ENCODE assay signal across 8 mouse cellular contexts in genomic region chr2:129199328-129200085, GRCm38 (mm10). TPM values are rescaled to one million over a fixed set of nuclear protein-coding genes. Genes with fewer than 3 reads are reported as not detected.
DNase-seq lines count a peak whose midpoint lies in the region; ATAC-seq and TF ChIP-seq lines count a peak whose summit lies in the region.

No protein-coding gene starts in this region.

- TF ChIP-seq RAD21 in CH12.LX (IDR thresholded peaks at IDR 0.05; ENCODE audit: low read depth, low read length): no peak

- intact Hi-C loops in heart, postnatal 25 days (cut with DNase I): loop anchor here (1.0 to 5.0 kb wide), 2 partner anchors 70 to 252 kb away; partner anchors contain the start of gene Chchd5

- no peak for TF ChIP-seq EP300 in CH12.LX (IDR thresholded peaks at IDR 0.05; ENCODE audit: low read length)

- no peak overlapping the region for H3K27ac ChIP-seq in CH12.LX (ENCODE audit: insufficient read depth, low read depth)
- H3K27ac ChIP-seq in heart, embryonic 16.5 days (ENCODE audit: low read length): peak overlapping the region; percentile 90
- H3K27ac ChIP-seq in liver, adult 2 months (replicated peaks; ENCODE audit: insufficient read depth, low read depth, low read length): no peak overlapping the region

- peaks cover 19 to 47% of the 10 kb centered on the region in 2 experiments for H3K36me3 ChIP-seq in CH12.LX (replicated peaks in 1 of 2; ENCODE audit: control insufficient read depth in 1 of 2, insufficient read depth in 1 of 2, low read length in 1 of 2)
- H3K36me3 ChIP-seq in heart, embryonic 16.5 days (ENCODE audit: control insufficient read depth, insufficient read depth): peaks cover 26% of the 10 kb centered on the region
- peaks cover 42% of the 10 kb centered on the region for H3K36me3 ChIP-seq in liver, adult 2 months (ENCODE audit: control insufficient read depth, insufficient read depth, low read length)

- peak overlapping the region; percentile 86 for H3K9ac ChIP-seq in CH12.LX (ENCODE audit: insufficient read depth, low read depth)
- H3K9ac ChIP-seq in heart, embryonic 16.5 days (ENCODE audit: low read length): peak overlapping the region; percentile 97
- peak overlapping the region; percentile 71 for H3K9ac ChIP-seq in liver, adult 2 months (ENCODE audit: low read depth, low read length)

- in situ Hi-C loops in CH12.LX (cut with MboI; ENCODE audit: low pct_ligation_motif_present, low pct_unique_long_range_greater_than_20kb, low sequenced_read_pairs): no loop called here

- H3K9me3 ChIP-seq in CH12.LX (replicated peaks; ENCODE audit: low read length): no peaks in the 10 kb centered on the region
- no peaks in the 10 kb centered on the region for H3K9me3 ChIP-seq in heart, embryonic 16.5 days (replicated peaks; ENCODE audit: control insufficient read depth, low read length)

- dilution Hi-C loops in CH12.LX (cut with MboI; ENCODE audit: extremely low pct_ligation_motif_present, extremely low pct_unique_long_range_greater_than_20kb, low sequenced_read_pairs): no loop called here

- no peak for ATAC-seq in heart, embryonic 16.5 days (replicated peaks; ENCODE audit: extremely low read depth, insufficient read depth, low FRiP score)

- TF ChIP-seq CTCF in CH12.LX (conservative IDR thresholded peaks at IDR 0.05 in 1 of 2, IDR thresholded peaks at IDR 0.05 in 1 of 2; ENCODE audit: low read depth in 2 of 2, low read length in 2 of 2): no peak
- no peak for TF ChIP-seq CTCF in liver, adult 2 months (IDR thresholded peaks at IDR 0.05; ENCODE audit: low read depth, low read length)

- no peaks in the 10 kb centered on the region for H3K27me3 ChIP-seq in CH12.LX (replicated peaks)
- H3K27me3 ChIP-seq in heart, embryonic 16.5 days (ENCODE audit: control insufficient read depth, insufficient read depth, low read length): no peaks in the 10 kb centered on the region
- no peaks in the 10 kb centered on the region for H3K27me3 ChIP-seq in liver, adult 2 months (ENCODE audit: control insufficient read depth, insufficient read depth, low read length)

- peak overlapping the region; percentile 36 to 77 (median 49) for H3K4me3 ChIP-seq in CH12.LX (replicated peaks in 1 of 3; ENCODE audit: low read depth in 2 of 3, low read length in 2 of 3, poor library complexity in 1 of 3)
- H3K4me3 ChIP-seq in heart, embryonic 16.5 days (ENCODE audit: low read length): peak overlapping the region; percentile 93
- H3K4me3 ChIP-seq in liver, adult 2 months (ENCODE audit: insufficient read depth, low read depth, low read length): peak overlapping the region; percentile 87

- DNase-seq in heart, adult 11 months: peak; percentile 91
- no peak for DNase-seq in heart, postnatal 25 days (ENCODE audit: low spot score)
- no peak for DNase-seq in CH12.LX (ENCODE audit: extremely low read depth)
- DNase-seq in cerebellum, postnatal 25 days: peak; percentile 50 to 55
- no peak for DNase-seq in liver, adult 2 months (ENCODE audit: extremely low read depth, low read depth, low spot score)
- peak; percentile 49 to 55 for DNase-seq in right cerebral cortex, postnatal 10 days (ENCODE audit: low spot score in 2 of 2)
- no peak for DNase-seq in urinary bladder, postnatal 4 days (ENCODE audit: low spot score in 2 of 2)

- WGBS in heart, embryonic 16.5 days: 22% methylated on average over 29 of the region's 31 CpGs
- WGBS in liver, adult 2 months: 40% methylated on average over 30 of the region's 31 CpGs

- no peaks in the 10 kb centered on the region for H3K79me2 ChIP-seq in CH12.LX (replicated peaks; ENCODE audit: control insufficient read depth, extremely low read depth, insufficient read depth, poor library complexity, severe bottlenecking)
- peaks cover 7% of the 10 kb centered on the region; the same call in 1 of the 2 replicates for H3K79me2 ChIP-seq in liver, adult 2 months (ENCODE audit: control insufficient read depth, insufficient read depth, low read length)

- peaks cover 5 to 36% of the 10 kb centered on the region in 2 experiments for H3K4me1 ChIP-seq in CH12.LX (ENCODE audit: control insufficient read depth in 1 of 2, insufficient read depth in 2 of 2)
- peaks cover 18% of the 10 kb centered on the region for H3K4me1 ChIP-seq in heart, embryonic 16.5 days (ENCODE audit: control insufficient read depth, insufficient read depth, low read length)
- H3K4me1 ChIP-seq in liver, adult 2 months (ENCODE audit: control insufficient read depth, insufficient read depth, low read length): peaks cover 9% of the 10 kb centered on the region

- no peak for TF ChIP-seq POLR2A in CH12.LX (IDR thresholded peaks at IDR 0.05; ENCODE audit: low read depth, low read length)
- TF ChIP-seq POLR2A in liver, adult 2 months (IDR thresholded peaks at IDR 0.05; ENCODE audit: extremely low read depth, insufficient read depth, low read length): no peak

- peak overlapping the region; percentile 77 for H3K4me2 ChIP-seq in CH12.LX (ENCODE audit: insufficient read depth, low read depth, poor library complexity, severe bottlenecking)
- peak overlapping the region; percentile 77 for H3K4me2 ChIP-seq in heart, embryonic 16.5 days (ENCODE audit: low read depth, low read length)

TF ChIP-seq in CH12.LX, 34 proteins besides CTCF, POLR2A, EP300 and RAD21:
- TF ChIP-seq SIN3A (IDR thresholded peaks at IDR 0.05; ENCODE audit: low read length) (no peak), ELF1 (IDR thresholded peaks at IDR 0.05; ENCODE audit: low read depth, low read length) (no peak), JUN (IDR thresholded peaks at IDR 0.05; ENCODE audit: insufficient read depth, low read depth, low read length) (no peak), BHLHE40 (IDR thresholded peaks at IDR 0.05; ENCODE audit: low read depth, low read length) (no peak), ZMIZ1 (IDR thresholded peaks at IDR 0.05; ENCODE audit: low read depth, low read length) (no peak)

RNA-seq across cellular contexts. Expression of gene Slc20a1, which starts 0.9 kb away (rescaled TPM):
- 10 to 100 TPM; 11.3 to 12.4 TPM for total RNA-seq in heart, postnatal 25 days (2021)
- 43.1 and 47.2 TPM in 2 replicates for total RNA-seq in CH12.LX (2012; rRNA removed)
- 72.1 and 77.3 TPM in 2 replicates for total RNA-seq in CH12.LX (2014; rRNA removed)
- 78.2 and 95.1 TPM in 2 replicates for polyA plus RNA-seq in CH12.LX (2012; ENCODE audit: insufficient read length, low read depth)
- polyA plus RNA-seq in heart, embryonic 16.5 days (2015; fragmentation: Nextera tagmentation; extraction: Ambion mirVana): 20.5 and 21.1 TPM in 2 replicates
- 24.9 and 36.0 TPM in 2 replicates for total RNA-seq in liver, adult 2 months (2014; rRNA removed)
- 7.8 and 9.4 TPM in 2 replicates for polyA plus RNA-seq in liver, adult 2 months (2012; rRNA removed)

Comparison
In these comparisons a context has a peak if more than half of its experiments do, and no peak if none do; other contexts are left out.
1. DNase-seq: peak in heart, adult 11 months (single experiment), cerebellum, postnatal 25 days (2 of 2) and right cerebral cortex, postnatal 10 days (2 of 2); none in heart, postnatal 25 days (single experiment), CH12.LX (single experiment), liver, adult 2 months (single experiment) and urinary bladder, postnatal 4 days (0 of 2).
2. Peak in every context shown above with its lines, with median percentiles within 50 percentile points of each other: H3K4me3 ChIP-seq and H3K9ac ChIP-seq.